Mouse (Mus musculus): ENCODE measurements at regions not wholly inside any gene's neighbourhood (a gene's known extent, or its start where the extent isn't known, plus 50 kb on each side); places are given as distances from the start of the nearest gene placed in this dataset.

DNA sequence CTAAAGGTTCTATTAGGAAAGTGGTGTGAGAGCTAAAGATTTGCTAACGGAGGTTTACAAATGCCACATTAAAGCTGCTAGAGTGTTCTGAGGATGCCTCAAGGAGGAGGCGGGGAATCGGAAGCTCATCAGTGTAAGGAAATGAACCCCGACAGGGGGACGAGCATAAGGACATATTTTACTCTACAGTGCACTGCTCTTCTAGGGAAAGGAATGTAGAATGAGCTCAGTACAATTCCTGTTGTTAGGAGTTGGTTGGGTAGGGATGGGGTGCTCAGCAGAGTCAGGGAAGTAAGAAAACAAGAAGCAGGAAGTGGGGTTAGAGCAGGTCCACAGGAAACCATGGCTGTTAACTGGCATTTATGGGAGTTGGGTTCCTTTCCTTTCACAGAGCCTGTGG is 54.6 kb downstream of the Mex3b start:
- DNase-seq: no peak

DNA sequence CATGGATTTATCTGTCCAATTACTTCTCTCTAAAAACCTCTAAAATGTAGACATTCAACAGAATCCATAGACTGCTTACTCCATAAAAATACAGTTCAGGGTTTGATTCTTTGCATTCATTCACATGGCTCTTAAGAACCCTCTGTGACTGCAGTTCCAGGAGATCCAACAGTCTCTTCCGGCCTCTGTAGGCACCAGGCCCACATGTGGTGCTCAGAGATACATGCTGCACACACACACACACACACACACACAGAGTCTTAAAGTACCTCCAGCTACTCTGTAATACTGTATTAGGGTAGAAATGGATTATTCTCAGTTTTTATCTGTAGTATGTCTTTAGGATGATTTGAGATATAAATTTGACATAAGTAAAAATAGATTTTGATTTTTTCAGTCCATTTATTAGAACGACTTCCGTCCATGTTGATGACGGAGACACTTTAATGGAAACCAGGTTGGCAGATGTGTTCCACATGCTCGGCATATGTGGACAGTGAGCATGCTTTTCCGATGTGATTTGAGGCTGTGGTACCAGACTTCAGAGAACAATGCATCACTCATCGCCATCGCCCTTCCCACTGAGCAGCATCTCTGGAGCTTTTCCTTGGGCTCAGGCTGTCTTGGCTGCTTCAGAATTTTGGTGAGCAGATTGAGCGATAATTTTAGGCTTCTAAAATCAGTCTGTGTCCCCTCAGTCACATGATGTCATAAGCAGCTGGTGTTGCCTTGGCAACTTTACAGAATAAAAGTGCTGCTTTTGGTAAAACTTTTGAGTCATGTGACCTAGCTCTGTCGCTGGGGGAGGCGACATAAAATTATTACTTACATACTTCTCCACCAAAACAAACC is 56.3 kb downstream of the Mex3b start:
- DNase-seq: peak; percentile 6

DNA sequence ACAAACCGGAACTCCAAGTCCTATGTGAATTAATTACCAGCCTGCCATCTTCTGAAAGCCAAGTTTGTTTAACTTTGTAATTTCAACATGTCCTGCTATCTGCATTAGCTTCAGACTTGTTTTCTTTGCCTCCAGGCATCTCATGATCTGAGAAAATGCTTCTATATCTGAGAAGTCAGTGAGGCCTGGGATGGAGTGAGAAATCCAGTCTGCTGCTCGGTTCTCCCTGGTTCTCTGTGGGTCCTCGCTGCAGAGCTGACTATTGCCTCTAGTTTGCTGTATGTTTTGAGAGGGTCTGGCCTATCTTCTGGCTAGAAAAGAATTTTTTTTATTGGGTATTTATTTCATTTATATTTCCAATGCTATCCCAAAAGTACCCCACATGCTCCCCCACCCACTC is 57.0 kb downstream of the Mex3b start:
- DNase-seq: no peak

DNA sequence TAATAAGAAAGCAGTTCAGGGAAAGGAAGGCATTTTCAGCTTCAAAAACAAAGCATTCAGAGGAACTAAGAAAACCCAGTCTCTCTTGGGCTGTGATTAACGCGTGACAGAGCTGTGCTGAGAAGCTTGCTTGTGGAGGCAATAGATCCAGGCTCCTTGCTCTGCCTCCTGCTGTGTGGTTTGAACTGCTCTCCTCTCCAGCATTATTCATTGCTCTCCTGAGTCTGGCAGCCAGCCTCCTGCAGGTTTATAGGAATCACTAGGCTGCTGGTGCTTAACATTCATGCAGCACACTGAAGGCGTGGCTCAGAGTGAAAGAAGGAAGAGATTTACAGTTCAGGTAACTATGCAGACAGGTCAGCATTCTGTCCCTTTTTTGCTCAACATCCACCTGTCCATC is 71.2 kb downstream of the Mex3b start:
- no peak for DNase-seq

DNA sequence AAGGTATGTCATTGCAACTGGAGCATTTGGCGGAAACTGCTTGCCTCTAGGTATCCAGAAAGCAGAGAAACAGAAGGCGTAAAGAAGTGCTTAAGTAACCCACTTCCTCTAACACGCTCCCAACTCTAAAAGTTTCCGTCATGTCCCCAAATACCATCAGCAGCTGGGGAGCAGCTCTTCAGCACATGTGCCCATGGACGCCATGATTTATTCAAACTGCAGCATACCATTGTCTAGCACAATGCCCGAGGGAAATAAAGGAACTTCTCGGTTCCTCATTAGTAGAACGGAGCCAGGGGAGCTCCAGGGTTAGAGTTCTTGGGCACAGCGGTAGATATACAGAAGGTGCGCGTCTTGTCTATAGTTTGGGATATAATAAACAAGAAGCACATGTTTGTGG is 72.4 kb downstream of the Mex3b start:
- DNase-seq: no peak

DNA sequence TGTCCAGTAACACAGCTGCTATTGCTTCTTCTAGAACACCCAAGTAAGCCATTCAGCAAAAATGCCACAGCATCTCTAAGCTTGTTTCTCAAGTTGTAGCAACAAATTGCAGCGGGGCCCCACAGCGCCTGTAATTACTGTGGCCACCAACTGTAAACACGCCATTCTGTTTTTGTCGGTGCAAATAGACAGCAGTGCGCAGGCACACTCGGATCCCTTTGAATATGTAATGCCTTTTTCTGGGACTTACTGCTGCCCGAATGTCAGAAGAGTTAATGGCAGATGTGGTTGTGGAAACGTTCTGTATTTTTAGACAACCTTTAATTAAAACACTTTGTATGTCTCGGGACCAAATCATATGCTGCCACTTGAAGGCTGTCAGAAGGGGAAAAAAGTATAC is 76.2 kb downstream of the Mex3b start:
- no peak for DNase-seq

DNA sequence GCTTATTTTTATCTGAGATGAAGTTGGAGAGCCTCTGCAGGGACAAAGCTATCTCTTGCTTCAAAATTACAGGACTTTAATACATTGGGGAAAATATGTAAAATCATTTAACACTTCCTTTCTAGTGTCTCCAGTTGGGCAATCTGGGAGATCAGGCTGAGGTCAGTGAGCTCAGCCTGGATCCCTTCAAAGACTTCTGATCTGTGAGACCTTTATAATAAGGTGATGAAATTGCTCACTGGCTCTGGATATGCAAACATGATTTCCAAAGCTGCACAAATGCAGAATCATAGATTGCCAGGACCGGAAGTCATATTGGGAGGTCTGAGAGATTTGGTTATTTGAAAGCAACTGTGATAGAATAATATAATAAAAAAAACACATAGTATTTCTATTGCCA is 76.7 kb downstream of the Mex3b start:
- DNase-seq: no peak

DNA sequence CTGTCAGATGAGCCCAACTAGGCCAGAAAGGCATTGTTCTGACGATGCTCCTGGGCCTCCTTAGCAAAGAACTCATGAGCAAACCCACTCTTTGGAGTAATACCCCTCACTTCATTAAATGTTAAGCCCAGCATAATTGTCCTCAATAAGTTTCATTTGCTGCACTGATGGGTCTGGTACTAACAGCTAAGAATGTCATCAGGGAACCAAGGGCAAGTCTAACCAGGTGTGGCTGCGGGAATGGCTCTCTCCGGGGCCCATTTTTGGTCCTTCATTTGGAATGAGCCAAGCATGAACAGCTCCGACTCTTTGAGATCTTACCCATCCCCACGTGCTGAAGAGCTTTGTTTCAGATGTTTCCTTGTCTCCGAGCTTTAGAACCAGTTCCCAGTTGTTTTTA is 82.2 kb downstream of the Mex3b start:
- DNase-seq: no peak

DNA sequence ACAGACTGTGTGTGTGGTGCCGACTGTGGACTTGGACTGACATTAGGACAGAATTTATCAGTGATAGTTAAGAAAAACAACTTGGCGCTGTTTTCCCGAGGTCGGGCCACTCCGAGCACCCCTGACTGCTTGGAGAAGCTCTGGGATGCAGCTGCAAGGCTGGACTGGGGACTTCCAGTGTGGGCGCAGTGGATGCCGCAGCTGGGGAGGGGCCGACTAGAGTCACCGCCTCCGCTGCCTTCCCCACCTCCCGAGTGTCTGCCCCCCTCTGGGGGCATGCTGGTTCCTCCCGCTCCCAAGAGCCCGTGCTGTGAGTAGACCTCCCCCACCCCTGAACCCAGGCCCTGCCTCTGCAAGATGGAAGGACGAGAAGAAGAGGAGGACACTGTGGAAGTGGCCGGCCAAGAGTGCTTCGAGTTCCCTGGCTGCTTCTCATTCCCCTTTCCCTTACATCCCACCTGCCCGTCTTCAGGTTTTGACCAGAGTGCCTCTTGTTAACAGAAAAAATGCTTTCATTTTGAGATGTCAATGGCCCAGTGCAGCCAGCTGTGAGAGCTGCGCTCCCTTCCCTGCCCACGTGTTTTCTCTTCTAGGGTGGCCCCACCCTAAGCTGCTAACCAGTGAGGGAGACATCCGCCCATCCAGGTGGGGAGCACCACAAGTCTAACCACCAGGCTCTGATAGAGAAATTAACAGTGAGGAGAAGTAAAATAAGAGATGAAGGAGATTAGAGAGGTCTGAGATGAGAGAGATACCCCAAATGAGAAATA is 90.3 kb downstream of the Mex3b start:
- no peak for DNase-seq

DNA sequence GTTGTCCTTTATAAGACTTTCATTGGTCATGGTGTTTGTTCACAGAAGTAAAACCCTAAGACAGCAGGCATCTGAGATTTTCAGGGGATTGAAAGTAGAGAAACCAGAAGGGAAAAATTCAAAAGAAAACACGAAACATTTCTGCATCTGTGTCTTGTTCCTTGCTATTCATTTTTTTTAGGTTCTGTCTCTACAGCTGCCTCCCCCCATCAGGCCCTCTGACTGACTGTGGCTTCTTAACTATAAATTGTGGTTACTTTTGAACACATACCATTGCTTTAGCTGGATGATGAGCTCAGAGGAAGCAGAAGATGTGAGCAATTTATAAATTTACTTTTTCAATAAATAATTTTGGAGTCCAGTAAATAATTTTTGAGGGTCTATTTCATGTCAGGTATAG is 103.5 kb downstream of the Mex3b start:
- DNase-seq: no peak

DNA sequence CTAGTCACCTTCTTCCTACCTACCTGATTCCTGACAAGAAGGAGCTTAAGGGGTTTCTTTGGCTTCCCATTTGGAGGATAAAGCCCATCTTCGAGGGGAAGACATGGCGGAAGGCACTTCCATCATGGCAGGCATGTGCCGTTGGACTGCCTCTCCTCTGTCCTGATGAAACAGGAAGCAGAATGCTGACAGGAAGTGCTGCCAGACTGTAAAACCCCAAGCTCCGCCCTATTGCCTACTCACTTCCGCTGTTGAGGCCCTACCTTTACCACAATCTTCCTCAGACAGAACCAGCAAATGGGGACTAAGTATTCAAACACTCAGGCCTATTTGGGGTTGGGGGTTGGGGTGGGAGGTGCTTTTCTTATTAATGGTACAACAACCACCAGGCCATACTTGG is 104.1 kb downstream of the Mex3b start:
- no peak for DNase-seq

DNA sequence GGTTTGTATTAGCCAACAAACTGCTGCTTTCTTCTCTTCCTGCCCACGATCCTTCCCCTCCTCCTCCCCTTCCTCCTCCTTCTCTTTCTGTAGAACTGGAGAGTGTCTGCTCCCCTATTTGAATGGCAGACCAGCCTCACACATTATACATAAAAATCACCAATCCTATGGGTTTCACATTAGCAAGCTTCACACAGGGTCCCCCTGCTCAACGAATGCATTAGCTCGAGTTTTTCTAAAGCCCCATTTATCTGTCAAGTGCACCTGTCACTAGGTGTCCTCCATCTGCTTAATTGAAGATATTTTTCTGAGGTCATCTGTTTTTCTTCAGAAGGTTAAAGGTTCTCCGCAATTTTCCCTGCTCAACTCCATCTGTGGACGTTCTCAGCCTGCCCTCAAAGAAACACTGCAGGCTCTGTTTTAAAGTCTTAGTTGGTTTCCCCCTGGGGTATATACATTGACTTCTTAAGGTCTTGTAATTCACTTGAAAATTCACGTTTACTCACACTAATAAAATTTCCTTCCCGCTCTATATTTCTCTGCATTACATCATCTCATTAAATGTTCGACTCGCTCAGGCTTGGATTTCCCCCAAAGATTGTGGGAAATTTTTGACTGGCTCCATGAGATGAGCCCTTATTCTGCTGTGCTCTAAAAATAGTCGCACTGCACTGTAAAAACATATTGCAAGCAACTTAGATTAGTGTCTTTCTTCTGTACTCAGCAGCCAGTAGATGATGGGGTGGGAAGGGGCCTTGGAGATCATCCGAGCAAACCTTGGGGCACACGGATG is 105.3 kb downstream of the Mex3b start:
- DNase-seq: no peak

DNA sequence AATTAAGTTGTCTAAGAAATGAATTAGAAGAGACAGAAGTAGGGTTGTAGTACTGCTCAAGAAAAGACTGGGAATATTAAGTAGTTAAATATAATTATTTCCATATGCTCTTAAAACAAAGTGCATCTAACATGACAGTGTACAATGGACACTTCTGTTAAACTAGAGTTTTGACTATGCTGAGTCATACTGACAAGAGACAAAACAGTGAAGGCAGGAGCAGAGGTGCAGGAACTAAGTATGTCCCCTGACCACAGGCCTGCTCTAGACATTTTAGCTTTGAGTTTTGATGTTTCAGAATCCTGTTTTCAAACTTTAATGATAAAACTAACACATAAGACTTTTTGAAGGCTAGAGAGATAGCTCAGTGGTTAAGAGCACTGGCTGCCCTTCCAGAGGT is 123.6 kb downstream of the Mex3b start:
- no peak for DNase-seq

DNA sequence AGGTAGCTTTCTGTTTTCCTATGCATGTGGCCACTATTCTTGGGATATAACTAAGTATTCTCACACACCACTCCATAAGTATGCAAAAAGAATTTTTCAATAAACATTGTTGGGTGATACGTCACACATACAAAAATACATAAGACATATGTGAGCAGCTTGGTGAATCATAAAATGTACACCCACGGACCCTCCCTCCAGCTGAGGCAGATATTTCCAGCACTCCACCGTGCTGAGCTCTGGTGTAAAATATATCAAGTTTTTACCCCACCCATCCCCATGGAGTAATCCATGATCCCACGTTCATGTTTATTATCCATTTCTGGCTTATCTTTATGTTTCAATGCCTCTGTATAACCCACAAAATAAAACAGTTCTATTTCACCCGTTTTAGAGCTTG is 126.0 kb downstream of the Mex3b start:
- no peak for DNase-seq

DNA sequence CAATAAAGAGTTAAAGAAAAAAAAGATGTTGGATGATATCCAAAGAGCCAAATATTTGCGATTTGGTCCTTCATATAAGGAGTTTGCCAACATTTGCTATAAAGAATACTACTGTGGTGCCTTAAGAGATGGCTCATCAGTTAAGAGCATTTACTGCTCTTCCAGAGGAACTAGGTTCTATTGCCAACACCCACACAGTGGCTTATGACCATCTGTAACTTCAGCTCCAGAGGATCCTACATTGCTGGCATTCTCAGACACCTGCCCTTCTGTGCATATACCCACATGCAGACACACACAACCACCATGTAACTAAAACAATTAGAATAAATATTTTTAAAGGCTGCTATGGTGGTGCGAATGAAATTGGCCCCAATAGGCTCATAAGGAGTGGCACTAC is 131.7 kb downstream of the Mex3b start:
- no peak for DNase-seq

DNA sequence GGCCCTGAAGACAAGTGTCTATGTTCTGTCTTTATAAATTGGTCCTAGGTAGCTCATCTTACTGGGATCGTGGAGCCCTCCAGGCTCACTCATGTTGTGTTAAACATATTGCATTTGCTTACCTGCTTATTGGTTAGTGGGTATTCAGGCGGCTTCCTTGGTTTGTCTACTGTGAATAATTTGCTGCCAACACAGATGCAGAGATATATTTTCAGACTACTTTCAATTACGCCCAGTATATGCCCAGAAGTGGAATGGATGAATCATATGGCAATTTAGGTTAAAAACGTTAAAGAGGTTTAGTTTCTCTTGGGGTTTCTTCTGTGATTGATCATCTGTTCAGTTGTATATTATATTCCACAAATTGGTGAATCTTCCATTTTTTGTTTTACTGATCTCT is 140.4 kb downstream of the Mex3b start:
- DNase-seq: no peak

DNA sequence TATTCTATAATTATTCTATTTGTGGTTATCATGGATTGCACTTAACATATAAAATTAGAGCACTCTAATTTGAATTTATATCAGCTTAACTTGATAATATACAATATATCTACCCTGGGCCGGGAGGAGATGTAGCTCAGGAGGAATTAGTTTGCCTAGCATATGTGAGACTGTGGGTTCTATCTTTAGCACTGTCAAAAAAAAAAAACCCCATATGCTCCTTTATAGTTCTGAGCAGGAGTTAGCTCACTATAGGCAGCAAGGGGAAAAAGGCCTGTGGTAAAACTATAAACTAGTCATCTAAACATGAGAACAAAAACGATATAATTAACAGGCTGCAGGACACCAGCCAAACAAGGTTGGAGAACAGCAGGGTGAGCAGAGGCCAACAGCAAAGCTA is 145.0 kb downstream of the Mex3b start:
- no peak for DNase-seq

DNA sequence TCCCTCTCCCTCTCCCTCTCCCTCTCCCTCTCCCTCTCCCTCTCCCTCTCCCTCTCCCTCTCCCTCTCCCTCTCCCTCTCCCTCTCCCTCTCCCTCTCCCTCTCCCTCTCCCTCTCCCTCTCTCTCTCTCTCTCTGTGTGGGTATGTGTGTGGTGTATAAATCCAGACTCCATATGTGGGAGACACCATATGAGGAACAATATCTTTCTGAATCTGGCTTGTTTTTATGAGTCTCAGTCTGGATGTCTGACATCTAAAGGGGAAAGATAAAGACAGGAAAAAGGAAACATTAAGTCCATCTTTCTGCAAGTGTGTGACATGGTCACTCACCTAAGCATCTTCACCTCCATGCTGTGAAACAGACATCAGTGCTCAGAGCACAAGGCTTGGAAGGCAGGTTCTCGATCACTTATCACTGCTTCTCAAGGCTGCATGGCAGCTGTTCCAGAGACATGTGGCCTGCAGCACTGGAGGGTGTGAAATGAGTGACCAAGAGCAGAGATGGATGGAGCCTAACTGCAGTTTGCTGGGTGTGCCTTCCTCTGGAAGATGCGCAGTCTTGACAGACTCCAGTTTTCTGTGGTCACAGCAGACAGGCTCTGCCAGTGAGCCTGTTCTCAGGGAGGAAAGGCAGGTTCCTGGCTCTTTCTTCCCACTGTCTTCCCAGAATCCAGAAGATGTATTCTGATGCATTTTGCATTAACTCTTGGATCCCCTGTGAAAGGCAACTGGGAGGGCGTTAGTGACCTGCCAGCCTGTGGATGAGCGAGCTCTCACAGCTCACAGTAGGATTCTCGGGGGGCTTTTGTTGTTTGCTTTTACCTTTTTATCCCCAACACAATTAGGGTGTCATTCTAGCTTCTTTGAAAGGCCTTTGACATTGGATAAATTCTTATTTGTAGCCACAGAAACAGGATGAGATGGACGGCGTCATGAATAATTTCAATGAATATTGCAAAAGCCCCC is 147.9 kb downstream of the Mex3b start:
- DNase-seq: no peak

DNA sequence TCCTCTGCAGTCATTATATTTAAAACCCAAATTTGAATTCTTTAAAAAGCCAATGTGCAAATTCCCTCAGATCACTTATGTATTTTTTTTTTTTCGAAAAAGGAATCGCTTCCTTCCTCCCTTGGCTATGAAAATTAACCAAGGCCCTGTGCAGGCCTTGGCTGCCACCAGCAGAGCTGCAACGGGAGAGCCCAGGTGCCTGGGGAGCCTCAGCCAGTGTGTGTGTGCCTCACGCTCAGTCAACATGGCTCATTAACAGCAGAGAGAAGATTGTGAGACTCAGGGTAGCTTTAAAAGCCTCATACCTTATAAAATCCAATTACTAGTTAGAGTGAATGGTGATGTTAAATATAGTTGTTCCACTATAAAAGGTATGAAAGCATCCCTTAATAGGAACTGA is 148.6 kb downstream of the Mex3b start:
- no peak for DNase-seq

DNA sequence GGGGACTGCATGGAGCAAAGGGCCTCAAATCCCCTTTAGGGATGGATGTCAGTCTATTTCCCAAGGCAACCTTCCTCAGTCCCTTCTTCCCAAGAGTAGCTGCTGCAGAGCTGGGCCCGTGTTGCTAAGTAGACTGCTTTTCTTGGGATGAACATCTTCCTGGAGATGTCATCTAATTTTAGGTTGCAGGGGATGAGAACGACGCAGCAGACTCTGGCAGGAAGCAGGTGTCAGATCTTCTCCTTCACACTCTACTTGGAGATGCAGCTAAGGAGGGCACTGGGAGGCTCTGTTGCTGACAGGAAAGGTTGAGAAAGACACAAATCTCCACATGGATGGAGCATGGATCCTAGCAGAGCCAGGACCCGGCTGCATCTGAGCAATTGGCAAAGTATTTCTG is 149.4 kb downstream of the Mex3b start:
- DNase-seq: no peak

DNA sequence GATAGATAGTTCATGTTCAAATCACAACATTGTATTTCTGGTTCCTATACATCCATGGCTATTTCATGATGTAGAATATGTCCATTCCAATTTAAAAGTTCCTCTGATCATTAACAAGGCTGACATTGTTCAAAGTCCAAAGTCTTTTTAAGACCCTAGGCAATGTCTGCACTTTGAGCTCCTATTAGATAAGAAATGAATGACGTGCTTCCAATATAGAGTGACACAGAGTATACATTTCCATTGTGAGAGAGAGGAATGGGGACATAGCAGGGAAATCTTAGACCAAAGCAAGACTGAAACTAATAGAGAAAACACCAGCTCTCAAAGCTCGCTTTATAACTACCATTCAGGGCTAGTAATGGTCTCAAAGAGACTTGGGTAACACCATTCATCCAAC is 153.5 kb downstream of the Mex3b start:
- no peak for DNase-seq

DNA sequence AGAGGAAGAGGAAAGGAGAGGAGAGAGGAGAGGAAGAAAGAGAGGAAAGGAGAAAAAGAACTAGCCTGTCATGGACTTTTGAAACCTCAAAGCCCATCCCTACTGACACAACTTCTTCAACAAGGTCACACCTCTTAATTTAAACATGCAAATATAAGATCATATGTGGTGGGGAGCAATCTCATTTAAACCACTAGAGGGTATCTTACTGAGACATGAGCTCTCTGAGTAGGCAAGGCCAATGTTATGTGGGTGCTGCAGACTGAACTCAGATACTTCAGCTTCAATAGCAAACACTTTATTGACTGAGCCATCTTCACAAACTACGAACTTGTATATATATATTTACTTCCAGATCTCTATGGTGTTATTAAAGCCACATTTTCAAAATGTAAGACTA is 156.9 kb downstream of the Mex3b start:
- no peak for DNase-seq

All from gastrocnemius, postnatal 10 days (tissue).